Mouse (Mus musculus): ENCODE results near the gene Hoxc10. TPM values are rescaled to one million over a fixed set of nuclear protein-coding genes. Genes with fewer than 3 reads are reported as not detected.

The Hoxc10 gene
- polyA plus RNA-seq, 1 experiment from 2014 or later, result 49.0 TPM

- Histone ChIP-seq H3K9ac (replicated peaks; ENCODE audit: low read length) (peak overlapping the region; percentile 60), H3K9me3 (ENCODE audit: low read length) (no peaks in the 10 kb centered on the region), H3K4me1 (ENCODE audit: insufficient read depth, low read length) (peaks cover 52% of the 10 kb centered on the region), H3K27me3 (ENCODE audit: insufficient read depth, low read length) (peaks cover 43% of the 10 kb centered on the region), H3K4me2 (replicated peaks; ENCODE audit: low read depth, low read length) (peak overlapping the region; percentile 71), H3K27ac (ENCODE audit: low read length) (peak overlapping the region; percentile 97), H3K4me3 (ENCODE audit: low read length) (peak overlapping the region; percentile 63), H3K36me3 (ENCODE audit: insufficient read depth, low read length) (no peaks in the 10 kb centered on the region)
- no peak for ATAC-seq (ENCODE audit: low FRiP score, low TSS enrichment)
- 3% methylated on average over 3 of the region's 3 CpGs for WGBS
These were observed 30.8 kb downstream of the Hoxc10 start for GRCm38 (mm10) chr15:102997431-102997830.

GRCm38 (mm10) chr15:102997939-102998355 lies 31.4 kb downstream of the Hoxc10 start, which contains the start of gene Hoxc6:
Gene Hoxc6 (plus strand): TSS chr15:102998257.
- under 1% methylated on average over 19 of the region's 19 CpGs for WGBS
- Histone ChIP-seq H3K27ac (ENCODE audit: low read length) (peak within 1 kb of the TSS; percentile 97), H3K36me3 (ENCODE audit: insufficient read depth, low read length) (no peaks in the 10 kb centered on the region), H3K4me2 (replicated peaks; ENCODE audit: low read depth, low read length) (peak within 1 kb of the TSS; percentile 71), H3K4me1 (ENCODE audit: insufficient read depth, low read length) (peaks cover 57% of the 10 kb centered on the region), H3K4me3 (ENCODE audit: low read length) (peak within 1 kb of the TSS; percentile 63), H3K9me3 (ENCODE audit: low read length) (no peaks in the 10 kb centered on the region), H3K27me3 (ENCODE audit: insufficient read depth, low read length) (peaks cover 41% of the 10 kb centered on the region), H3K9ac (replicated peaks; ENCODE audit: low read length) (peak within 1 kb of the TSS; percentile 90)
- ATAC-seq (ENCODE audit: low FRiP score, low TSS enrichment), result peak; percentile 40

- under 1% methylated on average over 19 of the region's 19 CpGs for WGBS
- Histone ChIP-seq H3K4me1 (ENCODE audit: insufficient read depth, low read length) (peaks cover 61% of the 10 kb centered on the region), H3K4me2 (replicated peaks; ENCODE audit: low read depth, low read length) (peak overlapping the region; percentile 71), H3K27me3 (ENCODE audit: insufficient read depth, low read length) (peaks cover 45% of the 10 kb centered on the region), H3K27ac (ENCODE audit: low read length) (peak overlapping the region; percentile 97), H3K9ac (replicated peaks; ENCODE audit: low read length) (peak overlapping the region; percentile 90), H3K36me3 (ENCODE audit: insufficient read depth, low read length) (no peaks in the 10 kb centered on the region), H3K9me3 (ENCODE audit: low read length) (no peaks in the 10 kb centered on the region), H3K4me3 (ENCODE audit: low read length) (peak overlapping the region; percentile 63)
- peak; percentile 32 for ATAC-seq (ENCODE audit: low FRiP score, low TSS enrichment)
These were observed 32.1 kb downstream of the Hoxc10 start for GRCm38 (mm10) chr15:102998608-102999182.

GRCm38 (mm10) chr15:102999183-102999831 lies 32.7 kb downstream of the Hoxc10 start:
- H3K4me3 ChIP-seq (ENCODE audit: low read length), result peak overlapping the region; percentile 63
- 0% methylated on average over 33 of the region's 33 CpGs for WGBS
- H3K4me1 ChIP-seq (ENCODE audit: insufficient read depth, low read length), result peaks cover 63% of the 10 kb centered on the region
- H3K36me3 ChIP-seq (ENCODE audit: insufficient read depth, low read length), result no peaks in the 10 kb centered on the region
- H3K9me3 ChIP-seq (ENCODE audit: low read length), result no peaks in the 10 kb centered on the region
- peaks cover 46% of the 10 kb centered on the region for H3K27me3 ChIP-seq (ENCODE audit: insufficient read depth, low read length)
- ATAC-seq (ENCODE audit: low FRiP score, low TSS enrichment), result peak; percentile 88
- peak overlapping the region; percentile 97 for H3K27ac ChIP-seq (ENCODE audit: low read length)
- peak overlapping the region; percentile 90 for H3K9ac ChIP-seq (replicated peaks; ENCODE audit: low read length)
- H3K4me2 ChIP-seq (replicated peaks; ENCODE audit: low read depth, low read length), result peak overlapping the region; percentile 71

GRCm38 (mm10) chr15:102999955-103000354 lies 33.4 kb downstream of the Hoxc10 start:
- Histone ChIP-seq H3K36me3 (ENCODE audit: insufficient read depth, low read length) (no peaks in the 10 kb centered on the region), H3K4me3 (ENCODE audit: low read length) (peak overlapping the region; percentile 63), H3K9ac (replicated peaks; ENCODE audit: low read length) (peak overlapping the region; percentile 90), H3K9me3 (ENCODE audit: low read length) (no peaks in the 10 kb centered on the region), H3K27me3 (ENCODE audit: insufficient read depth, low read length) (peaks cover 41% of the 10 kb centered on the region), H3K4me1 (ENCODE audit: insufficient read depth, low read length) (peaks cover 64% of the 10 kb centered on the region), H3K4me2 (replicated peaks; ENCODE audit: low read depth, low read length) (peak overlapping the region; percentile 71), H3K27ac (ENCODE audit: low read length) (peak overlapping the region; percentile 97)
- under 1% methylated on average over 11 of the region's 11 CpGs for WGBS
- ATAC-seq (ENCODE audit: low FRiP score, low TSS enrichment), result peak; percentile 22; the same call in 1 of the 2 replicates

GRCm38 (mm10) chr15:103000501-103000901 lies 33.9 kb downstream of the Hoxc10 start:
- 4% methylated on average over 24 of the region's 24 CpGs for WGBS
- Histone ChIP-seq H3K9me3 (ENCODE audit: low read length) (no peaks in the 10 kb centered on the region), H3K4me3 (ENCODE audit: low read length) (peak overlapping the region; percentile 63), H3K4me1 (ENCODE audit: insufficient read depth, low read length) (peaks cover 63% of the 10 kb centered on the region), H3K27ac (ENCODE audit: low read length) (peak overlapping the region; percentile 97), H3K4me2 (replicated peaks; ENCODE audit: low read depth, low read length) (peak overlapping the region; percentile 71), H3K36me3 (ENCODE audit: insufficient read depth, low read length) (no peaks in the 10 kb centered on the region), H3K9ac (replicated peaks; ENCODE audit: low read length) (peak overlapping the region; percentile 90), H3K27me3 (ENCODE audit: insufficient read depth, low read length) (peaks cover 36% of the 10 kb centered on the region)
- ATAC-seq (ENCODE audit: low FRiP score, low TSS enrichment), result no peak

- ATAC-seq (ENCODE audit: low FRiP score, low TSS enrichment), result no peak
- Histone ChIP-seq H3K4me1 (ENCODE audit: insufficient read depth, low read length) (peaks cover 63% of the 10 kb centered on the region), H3K9me3 (ENCODE audit: low read length) (no peaks in the 10 kb centered on the region), H3K9ac (replicated peaks; ENCODE audit: low read length) (peak overlapping the region; percentile 90), H3K27ac (ENCODE audit: low read length) (peak overlapping the region; percentile 97), H3K27me3 (ENCODE audit: insufficient read depth, low read length) (peaks cover 42% of the 10 kb centered on the region), H3K4me2 (replicated peaks; ENCODE audit: low read depth, low read length) (peak overlapping the region; percentile 71), H3K36me3 (ENCODE audit: insufficient read depth, low read length) (no peaks in the 10 kb centered on the region), H3K4me3 (ENCODE audit: low read length) (peak overlapping the region; percentile 63)
- WGBS, result 58% methylated on average over 2 of the region's 2 CpGs
These were observed 34.8 kb downstream of the Hoxc10 start for GRCm38 (mm10) chr15:103001370-103001769.

- Histone ChIP-seq H3K4me3 (ENCODE audit: low read length) (peak overlapping the region; percentile 63), H3K27ac (ENCODE audit: low read length) (peak overlapping the region; percentile 65), H3K9me3 (ENCODE audit: low read length) (no peaks in the 10 kb centered on the region), H3K4me2 (replicated peaks; ENCODE audit: low read depth, low read length) (peak overlapping the region; percentile 71), H3K36me3 (ENCODE audit: insufficient read depth, low read length) (no peaks in the 10 kb centered on the region), H3K27me3 (ENCODE audit: insufficient read depth, low read length) (peaks cover 40% of the 10 kb centered on the region), H3K9ac (replicated peaks; ENCODE audit: low read length) (peak overlapping the region; percentile 90), H3K4me1 (ENCODE audit: insufficient read depth, low read length) (peaks cover 64% of the 10 kb centered on the region)
- no peak for ATAC-seq (ENCODE audit: low FRiP score, low TSS enrichment)
- WGBS, result 31% methylated on average over 4 of the region's 4 CpGs
These were observed 35.6 kb downstream of the Hoxc10 start for GRCm38 (mm10) chr15:103002156-103002555.

- Histone ChIP-seq H3K27me3 (ENCODE audit: insufficient read depth, low read length) (peaks cover 42% of the 10 kb centered on the region), H3K4me2 (replicated peaks; ENCODE audit: low read depth, low read length) (peak overlapping the region; percentile 71), H3K9ac (replicated peaks; ENCODE audit: low read length) (peak overlapping the region; percentile 90), H3K9me3 (ENCODE audit: low read length) (no peaks in the 10 kb centered on the region), H3K4me3 (ENCODE audit: low read length) (peak overlapping the region; percentile 63), H3K4me1 (ENCODE audit: insufficient read depth, low read length) (peaks cover 71% of the 10 kb centered on the region), H3K36me3 (ENCODE audit: insufficient read depth, low read length) (no peaks in the 10 kb centered on the region), H3K27ac (ENCODE audit: low read length) (peak overlapping the region; percentile 65)
- no peak for ATAC-seq (ENCODE audit: low FRiP score, low TSS enrichment)
- WGBS, result 20% methylated on average over 13 of the region's 13 CpGs
These were observed 36.3 kb downstream of the Hoxc10 start for GRCm38 (mm10) chr15:103002821-103003448.
